Mouse (Mus musculus) thymus, adult 2 months (tissue): ENCODE results near the gene Gm11168.
"Not testable (repeated sequence)": the region's sequence is repeated elsewhere in the genome, so short reads cannot be mapped to it uniquely, and the experiment has no call there.

Source experiments
- CTCF ChIP-seq: fragments of 200-500 bp; IDR thresholded peaks from 2 replicates; pipeline ENCODE4 v1.5.1; 2012; ENCODE audit warnings: mild to moderate bottlenecking, control low read depth, low read length, moderate library complexity, borderline replicate concordance; ENCODE audit not compliant: control insufficient read depth, poor library complexity, insufficient read depth; ENCODE audit errors: extremely low read depth
- POLR2A ChIP-seq: fragments of 200-500 bp; IDR thresholded peaks from 2 replicates; pipeline ENCODE4 v1.6.1; 2012; ENCODE audit warnings: mild to moderate bottlenecking, low read length, control low read depth, moderate library complexity; ENCODE audit not compliant: control insufficient read depth, poor library complexity, insufficient read depth; ENCODE audit errors: extremely low read depth

DNA sequence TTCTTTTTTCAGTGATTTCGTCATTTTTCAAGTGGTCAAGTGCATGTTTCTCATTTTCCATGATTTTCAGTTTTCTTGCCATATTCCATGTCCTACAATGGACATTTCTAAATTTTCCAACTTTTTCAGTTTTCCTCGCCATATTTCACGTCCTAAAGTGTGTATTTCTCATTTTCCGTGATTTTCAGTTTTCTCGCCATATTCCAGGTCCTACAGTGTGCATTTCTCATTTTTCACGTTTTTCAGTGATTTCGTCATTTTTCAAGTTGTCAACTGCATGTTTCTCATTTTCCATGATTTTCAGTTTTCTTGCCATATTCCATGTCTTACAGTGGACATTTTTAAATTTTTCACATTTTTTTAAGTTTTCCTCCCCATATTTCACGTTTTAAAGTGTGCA lies 3.5 kb downstream of the Gm11168 start:
- TF ChIP-seq CTCF, POLR2A: not testable (repeated sequence)
